Mouse (Mus musculus): ENCODE measurements at regions not wholly inside any gene's neighbourhood (a gene's known extent, or its start where the extent isn't known, plus 50 kb on each side); places are given as distances from the start of the nearest gene placed in this dataset.

DNA sequence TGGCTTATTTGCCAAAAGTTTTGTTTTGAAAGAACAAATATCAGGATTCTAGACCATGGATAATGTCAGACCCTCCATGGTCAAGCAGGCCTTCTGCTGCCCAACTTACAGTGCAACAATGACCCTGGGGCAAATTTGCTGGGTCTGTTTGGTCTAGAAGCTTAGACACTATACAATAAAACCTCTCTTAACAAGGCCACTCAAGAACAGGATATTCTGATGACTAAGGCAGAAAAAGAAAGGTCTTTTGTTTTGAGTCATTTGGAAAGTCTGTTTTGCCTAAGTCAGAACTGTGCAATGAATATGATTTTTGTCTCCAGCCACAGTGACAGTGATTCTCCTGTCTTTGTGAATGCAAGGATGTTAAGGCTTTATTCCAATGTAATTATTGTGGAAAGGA is 1435.0 kb downstream of the Slc22a22 start:
- no peak for DNase-seq

DNA sequence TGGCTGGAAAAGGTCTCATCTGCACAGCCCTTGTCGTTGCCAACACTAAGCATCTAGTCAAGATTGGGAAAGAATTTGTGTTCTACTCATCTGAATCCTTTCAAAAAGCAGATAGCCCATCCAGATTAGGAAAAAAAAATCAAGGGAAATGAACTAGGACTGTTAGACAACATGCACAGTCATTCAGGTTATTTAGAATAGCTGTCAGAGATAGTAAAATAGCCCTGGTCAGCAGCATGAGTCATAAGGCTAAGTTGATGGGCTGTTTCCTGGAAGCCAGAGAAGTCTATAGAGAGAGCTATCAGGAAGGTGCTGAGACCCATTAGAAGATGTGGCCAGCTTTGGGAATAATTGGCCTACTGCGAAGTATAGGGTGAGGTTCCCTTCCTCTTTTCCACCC is 1447.4 kb downstream of the Slc22a22 start:
- DNase-seq: no peak

GRCm38 (mm10) chr15:56027197-56027818 is 1450.1 kb downstream of the Slc22a22 start:
- no peak for DNase-seq

DNA sequence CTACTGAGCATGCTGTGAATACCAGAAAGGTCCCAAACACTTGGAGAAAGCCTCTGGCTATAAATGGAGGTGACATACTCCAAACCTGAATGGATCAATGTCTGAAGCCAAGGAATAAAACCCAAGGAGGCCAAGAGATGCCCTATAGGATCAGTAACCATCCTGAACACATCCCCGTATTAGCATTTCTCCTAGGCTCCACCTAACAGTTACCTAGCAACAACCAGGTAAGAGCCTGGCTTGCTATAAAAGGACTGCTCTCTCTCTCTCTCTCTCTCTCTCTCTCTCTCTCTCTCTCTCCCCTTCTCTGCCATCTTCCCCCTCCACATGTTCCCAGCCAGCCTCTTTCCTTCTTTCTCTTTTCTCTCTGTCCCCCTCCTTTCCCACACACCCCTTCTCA is 1452.7 kb downstream of the Slc22a22 start:
- no peak for DNase-seq

DNA sequence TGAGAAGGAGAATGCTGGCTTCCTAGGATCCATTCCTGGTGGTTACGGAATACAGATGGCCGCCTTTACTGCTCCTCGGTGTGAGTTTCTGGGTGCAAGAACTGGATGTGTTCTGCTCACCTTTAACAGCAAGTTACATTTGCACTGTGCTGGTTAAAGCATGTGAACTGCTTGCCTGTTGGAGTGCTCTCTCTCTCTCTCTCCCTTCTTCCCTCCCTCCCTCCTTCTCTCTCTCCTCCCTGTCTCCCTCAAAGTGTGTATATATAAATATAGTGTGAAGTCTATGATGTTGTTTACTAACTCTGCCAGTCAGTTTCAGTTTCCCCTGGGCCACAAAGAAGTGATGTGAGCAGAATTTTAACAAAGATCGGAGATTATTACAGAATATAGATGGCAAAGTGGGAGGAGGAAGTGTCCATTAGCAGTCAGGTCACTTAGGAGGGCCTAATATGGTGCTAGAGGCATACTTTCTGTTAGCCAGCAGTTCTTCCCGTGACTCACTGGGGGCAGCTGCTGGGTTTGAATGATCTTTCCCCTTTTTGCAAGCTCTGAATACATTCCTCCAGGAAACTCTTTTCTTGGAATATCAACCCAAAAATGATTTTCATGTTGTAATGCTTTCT is 1453.5 kb downstream of the Slc22a22 start:
- DNase-seq: no peak

GRCm38 (mm10) chr15:56022315-56022714 is 1455.1 kb downstream of the Slc22a22 start:
- DNase-seq: no peak

- no peak for DNase-seq
These were observed 1459.3 kb downstream of the Slc22a22 start for GRCm38 (mm10) chr15:56018141-56018540.

GRCm38 (mm10) chr15:56017561-56017960 is 1459.9 kb downstream of the Slc22a22 start:
- no peak for DNase-seq

DNA sequence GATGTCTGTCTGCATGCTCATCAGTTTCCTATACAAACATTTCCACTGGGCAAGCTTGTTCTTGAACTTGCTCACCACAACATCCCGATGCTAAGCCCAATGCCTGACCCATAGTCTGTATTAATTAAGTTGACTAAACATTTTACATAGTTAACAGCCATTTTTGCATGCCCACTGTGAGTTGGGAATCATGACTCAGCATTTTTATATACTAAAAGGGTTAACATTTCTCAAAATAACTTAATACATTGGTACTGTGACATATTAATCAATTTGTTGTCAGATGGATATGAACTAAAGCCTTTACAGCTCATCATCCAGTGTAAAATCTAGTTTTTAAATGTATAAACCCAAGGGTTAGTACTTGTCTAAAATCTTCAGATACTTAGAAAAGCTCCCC is 1461.4 kb downstream of the Slc22a22 start:
- no peak for DNase-seq

- DNase-seq: peak; percentile 87
These were observed 1463.3 kb downstream of the Slc22a22 start for GRCm38 (mm10) chr15:56014059-56014620.

DNA sequence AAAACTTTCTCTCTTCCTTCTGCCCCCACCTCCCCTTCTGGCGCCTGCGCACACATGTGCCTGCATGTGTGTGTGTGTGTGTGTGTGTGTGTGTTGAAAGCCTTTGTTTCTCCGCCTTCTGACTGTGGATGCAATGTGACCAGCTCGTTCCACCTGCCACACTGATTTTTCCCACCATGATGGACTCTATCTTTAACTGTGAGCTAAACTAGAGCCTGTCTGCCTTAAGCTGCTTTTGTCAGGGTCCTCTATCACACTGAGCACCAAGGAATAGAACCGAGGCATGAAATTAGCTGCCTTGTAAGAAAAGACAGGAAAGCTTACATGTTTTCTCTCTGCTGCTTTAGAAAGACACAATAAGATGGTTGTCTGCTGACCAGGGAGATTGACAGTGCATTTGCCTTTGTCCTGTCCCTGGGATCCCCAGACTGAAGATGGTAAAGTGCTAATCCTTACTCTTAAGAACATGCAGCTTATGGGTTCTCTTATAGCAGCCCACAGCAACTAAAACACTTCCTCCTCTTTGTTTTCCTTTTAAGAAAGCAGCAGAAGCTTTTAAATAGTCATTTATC is 1468.7 kb downstream of the Slc22a22 start:
- DNase-seq: no peak

GRCm38 (mm10) chr15:56007376-56007775 is 1470.0 kb downstream of the Slc22a22 start:
- no peak for DNase-seq

- DNase-seq: peak; percentile 10
These were observed 1472.1 kb downstream of the Slc22a22 start for GRCm38 (mm10) chr15:56005361-56005760.

DNA sequence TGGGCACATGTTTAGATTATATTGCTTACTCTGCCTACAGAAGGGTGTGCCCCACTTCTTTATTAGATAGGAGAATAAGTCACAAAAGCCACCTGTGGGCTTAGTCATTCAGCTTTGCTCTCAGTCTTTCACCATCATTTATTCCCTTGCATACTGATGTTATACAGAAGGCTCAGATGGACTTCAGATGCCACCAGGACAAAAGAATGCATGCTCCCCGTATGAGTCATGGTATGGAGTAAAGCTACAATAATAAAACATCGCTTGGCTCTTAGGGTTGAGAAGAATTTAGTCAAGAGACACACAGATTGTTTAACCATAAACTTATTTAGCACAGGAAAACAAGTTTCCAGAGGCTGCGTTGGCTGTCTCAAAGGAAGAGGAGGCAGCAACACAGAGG is 1473.5 kb downstream of the Slc22a22 start:
- no peak for DNase-seq

DNA sequence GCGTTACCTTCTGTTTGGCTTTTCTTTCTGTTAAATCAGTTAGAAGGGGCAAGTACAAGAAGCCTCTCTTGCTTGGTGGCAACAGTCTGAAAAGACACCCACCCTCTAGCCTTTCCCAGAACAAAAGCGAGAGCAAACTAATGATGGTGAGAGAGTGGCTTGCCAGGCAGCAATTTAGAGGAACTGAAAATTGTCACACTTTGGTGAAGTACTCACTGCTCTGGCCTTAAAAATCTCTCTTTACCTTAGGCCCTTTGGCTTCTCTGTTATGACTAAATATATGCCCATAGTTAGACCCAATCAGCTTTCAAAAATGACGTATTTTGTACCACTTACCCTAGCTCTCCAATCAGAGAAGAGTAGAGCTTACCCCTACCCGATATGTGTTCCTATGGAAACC is 1477.8 kb downstream of the Slc22a22 start:
- DNase-seq: no peak

DNA sequence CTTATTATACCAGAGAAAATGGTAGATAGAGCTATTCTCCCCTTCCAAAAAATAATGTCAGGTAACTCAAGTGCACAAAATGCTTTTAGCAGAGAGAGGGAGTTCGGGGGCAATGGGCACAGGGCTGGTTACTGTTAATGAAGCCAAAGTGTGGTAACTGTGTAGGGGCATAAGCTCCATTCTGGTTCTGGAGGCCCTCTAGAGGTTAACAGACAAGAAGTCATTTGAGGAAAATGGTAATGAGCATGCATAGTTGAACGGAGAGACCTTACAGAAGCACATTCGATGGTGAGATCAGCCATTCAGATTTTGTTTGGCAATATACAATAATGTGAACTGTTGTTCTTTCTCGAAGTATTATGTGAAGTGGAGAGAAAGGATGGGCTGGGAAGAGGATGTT is 1479.4 kb downstream of the Slc22a22 start:
- DNase-seq: no peak

DNA sequence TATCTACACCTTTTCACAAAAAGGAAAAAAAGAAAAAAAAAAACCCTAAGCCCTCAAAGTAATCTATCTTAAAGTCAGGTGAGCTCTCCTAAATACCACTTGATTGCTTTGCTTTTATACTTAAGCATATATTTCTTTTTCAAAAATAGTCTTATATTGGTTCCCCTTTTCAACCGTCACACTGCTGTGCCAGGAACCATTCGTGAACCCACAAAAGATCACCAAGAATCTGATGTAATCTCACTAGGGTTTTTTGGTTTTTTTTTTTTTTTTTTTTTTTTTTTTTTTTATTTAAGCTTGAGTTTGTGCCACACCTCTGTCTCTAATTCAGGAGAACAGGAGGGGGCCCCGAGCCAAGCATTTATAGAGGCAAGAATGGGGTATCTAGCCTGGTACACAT is 1482.7 kb downstream of the Slc22a22 start:
- no peak for DNase-seq

GRCm38 (mm10) chr15:55975843-55976242 is 1501.6 kb downstream of the Slc22a22 start:
- DNase-seq: no peak

DNA sequence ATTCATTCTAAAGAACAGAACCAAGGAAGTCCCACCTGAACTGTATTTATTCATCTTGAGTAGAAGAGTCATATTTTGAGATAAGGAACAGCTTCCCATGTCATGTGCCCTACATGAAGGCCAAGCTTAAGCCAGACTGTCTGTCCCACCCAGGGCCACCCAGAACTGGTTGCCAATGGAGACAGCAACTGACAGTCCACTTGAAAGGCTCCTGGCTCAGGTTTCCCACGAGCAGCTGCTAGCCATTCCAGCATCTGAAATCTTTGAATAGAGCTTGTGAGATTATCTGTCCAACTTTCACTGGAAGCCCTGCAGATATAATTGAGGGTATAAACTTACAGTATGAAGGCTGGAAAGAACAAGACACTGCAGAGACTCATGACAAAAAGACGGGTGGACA is 1510.6 kb downstream of the Slc22a22 start:
- no peak for DNase-seq

DNA sequence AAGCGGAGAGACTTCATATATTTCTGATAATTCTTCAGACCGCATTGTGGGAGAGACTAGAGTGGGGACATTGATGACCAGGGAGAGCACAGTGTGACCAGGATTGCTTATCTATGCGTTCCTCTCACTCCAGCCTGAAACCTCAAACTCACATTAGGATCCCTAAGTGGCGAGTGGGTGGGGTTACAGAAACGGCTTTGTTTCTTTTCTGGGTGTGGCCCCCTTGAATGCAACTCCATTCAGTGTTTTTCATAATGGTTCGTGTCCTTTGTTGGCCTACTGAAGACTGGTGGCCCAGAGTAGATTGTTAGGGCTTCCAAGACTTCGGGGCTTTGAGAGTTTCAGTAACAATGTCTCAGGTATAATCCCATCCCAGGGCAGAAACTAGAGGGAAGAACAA is 1512.1 kb downstream of the Slc22a22 start:
- no peak for DNase-seq

GRCm38 (mm10) chr15:55962093-55962492 is 1515.3 kb downstream of the Slc22a22 start:
- DNase-seq: no peak

Data from heart, postnatal 4 days (tissue).